ENCODE assay signal across 15 mouse cellular contexts in the genomic region with DNA sequence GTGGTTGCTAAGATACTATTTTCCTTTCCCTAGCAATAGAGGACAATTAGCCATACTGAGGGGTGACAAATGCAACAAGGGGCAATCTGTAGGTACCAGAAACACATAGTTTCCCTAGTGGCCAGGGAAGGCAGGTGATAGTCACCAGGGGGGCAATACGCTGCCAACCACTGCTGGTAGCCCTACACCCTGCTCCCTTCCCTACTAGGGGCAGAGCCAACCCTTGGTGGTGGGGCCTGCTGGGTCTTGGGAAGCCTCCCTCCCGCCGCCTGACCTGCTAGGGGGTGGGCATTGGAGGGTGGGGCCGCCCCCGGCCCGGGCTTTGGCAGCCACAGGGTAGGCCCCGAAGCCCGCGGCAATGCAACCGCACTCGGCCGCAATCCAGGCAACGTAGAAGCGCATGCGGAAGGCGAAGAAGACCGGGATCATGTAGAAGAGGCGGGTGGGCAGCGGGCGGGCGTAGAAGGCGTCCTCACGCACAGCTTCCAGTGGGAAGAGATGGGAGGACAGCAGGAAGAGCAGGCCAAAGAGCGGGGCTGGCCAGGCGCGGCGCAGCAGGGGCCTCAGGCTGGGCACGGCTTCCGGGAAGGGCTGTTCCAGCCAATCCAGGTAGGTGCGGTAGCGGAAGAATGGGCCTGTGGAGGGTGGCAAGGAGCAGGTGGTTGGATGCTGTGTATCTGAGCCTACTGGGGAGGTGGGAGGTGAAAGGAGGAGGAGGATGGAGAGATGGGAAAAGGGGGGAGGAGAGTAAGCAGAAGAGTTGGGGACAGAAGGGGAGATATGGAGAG. TPM values are rescaled to one million over a fixed set of nuclear protein-coding genes. Genes with fewer than 3 reads are reported as not detected.
DNase-seq lines count a peak whose midpoint lies in the region; ATAC-seq and TF ChIP-seq lines count a peak whose summit lies in the region.
"Had no signal": no experiment of that assay in that cellular context is flagged by ENCODE, and none has a peak within 500 bp of the region (broad histone marks: within the 10 kb centered on the region; RNA-seq: fewer than 3 reads in every experiment).

No protein-coding gene starts in this region.

- H3K9me3 ChIP-seq in forebrain, embryonic 15.5 days, result no peaks in the 10 kb centered on the region
- no peaks in the 10 kb centered on the region for H3K9me3 ChIP-seq in midbrain, postnatal 0 days (ENCODE audit: low read length)
- H3K9me3 ChIP-seq: embryonic facial prominence, embryonic 12.5 days; heart, embryonic 15.5 days had no signal

- H3K36me3 ChIP-seq in forebrain, embryonic 15.5 days, result peaks cover 28% of the 10 kb centered on the region
- H3K36me3 ChIP-seq in midbrain, postnatal 0 days (ENCODE audit: insufficient read depth, low read length), result peaks cover 20% of the 10 kb centered on the region

- no peak overlapping the region for H3K4me2 ChIP-seq in forebrain, embryonic 15.5 days (replicated peaks)
- no peak overlapping the region for H3K4me2 ChIP-seq in midbrain, postnatal 0 days (ENCODE audit: low read depth, low read length, poor library complexity, severe bottlenecking)
- H3K4me2 ChIP-seq: embryonic facial prominence, embryonic 12.5 days; heart, embryonic 15.5 days had no signal

- no peak overlapping the region for H3K4me3 ChIP-seq in layer of hippocampus, adult 2 months
- H3K4me3 ChIP-seq in forebrain, embryonic 15.5 days, result no peak overlapping the region
- no peak overlapping the region for H3K4me3 ChIP-seq in midbrain, postnatal 0 days (ENCODE audit: low read depth, low read length)
- H3K4me3 ChIP-seq: embryonic facial prominence, embryonic 12.5 days; heart, embryonic 15.5 days had no signal

- WGBS in forebrain, embryonic 15.5 days, result 83% methylated on average over 31 of the region's 31 CpGs
- WGBS in midbrain, postnatal 0 days, result 86% methylated on average over 31 of the region's 31 CpGs

- no peak overlapping the region for H3K9ac ChIP-seq in forebrain, embryonic 15.5 days (replicated peaks)
- H3K9ac ChIP-seq in midbrain, postnatal 0 days (replicated peaks; ENCODE audit: low read length, poor library complexity, severe bottlenecking), result no peak overlapping the region
- H3K9ac ChIP-seq: embryonic facial prominence, embryonic 12.5 days; heart, embryonic 15.5 days had no signal

- DNase-seq in layer of hippocampus, adult 2 months (ENCODE audit: low spot score in 2 of 2), result no peak
- DNase-seq in layer of hippocampus, postnatal 10 days (ENCODE audit: low spot score in 2 of 2), result no peak
- DNase-seq in cerebellum, adult 8-10 months, result peak; percentile 59
- no peak for DNase-seq in midbrain, postnatal 0 days (ENCODE audit: low spot score)
- no peak for DNase-seq in spleen, postnatal 14 days (ENCODE audit: low spot score in 2 of 2)
- no peak for DNase-seq in urinary bladder, postnatal 14 days (ENCODE audit: low spot score)
- DNase-seq: adrenal gland, adult 2 months; gastrocnemius, postnatal 36 days; kidney, postnatal 14 days; layer of hippocampus, postnatal 36 days; lung, adult 18-20 months; right cerebral cortex, postnatal 25 days had no signal

- peaks cover 7% of the 10 kb centered on the region; the same call in 1 of the 2 replicates for H3K4me1 ChIP-seq in forebrain, embryonic 15.5 days
- peaks cover 12% of the 10 kb centered on the region; the same call in 1 of the 2 replicates for H3K4me1 ChIP-seq in midbrain, postnatal 0 days (ENCODE audit: insufficient read depth, low read length)
- H3K4me1 ChIP-seq: embryonic facial prominence, embryonic 12.5 days; heart, embryonic 15.5 days had no signal

- H3K27ac ChIP-seq in layer of hippocampus, adult 2 months, result peak overlapping the region; percentile 77; the same call in 1 of the 2 replicates
- H3K27ac ChIP-seq in forebrain, embryonic 15.5 days (replicated peaks), result peak overlapping the region; percentile 7; the same call in 1 of the 2 replicates
- peak overlapping the region; percentile 74 for H3K27ac ChIP-seq in midbrain, postnatal 0 days (ENCODE audit: low read depth, low read length)
- H3K27ac ChIP-seq: embryonic facial prominence, embryonic 12.5 days; heart, embryonic 15.5 days had no signal

- ATAC-seq in forebrain, embryonic 15.5 days (replicated peaks), result peak; percentile 9; the same call in 1 of the 2 replicates
- no peak for ATAC-seq in midbrain, postnatal 0 days (ENCODE audit: low FRiP score)

- TF ChIP-seq CTCF in layer of hippocampus, adult 2 months (conservative IDR thresholded peaks at IDR 0.05), result no peak
- TF ChIP-seq CTCF in midbrain, postnatal 0 days (IDR thresholded peaks at IDR 0.05), result no peak

- no peaks in the 10 kb centered on the region for H3K27me3 ChIP-seq in forebrain, embryonic 15.5 days
- H3K27me3 ChIP-seq in midbrain, postnatal 0 days (ENCODE audit: insufficient read depth, low read length), result no peaks in the 10 kb centered on the region
- H3K27me3 ChIP-seq: embryonic facial prominence, embryonic 12.5 days; heart, embryonic 15.5 days had no signal

RNA-seq across cellular contexts. Expression of a gene that starts 7.1 kb away (rescaled TPM):
- total RNA-seq in layer of hippocampus, adult 2 months (2021), result 10 to 100 TPM; 80.2 to 84.8 TPM
- 10 to 100 TPM; 85.9 to 97.3 TPM for total RNA-seq in layer of hippocampus, postnatal 10 days (2021)
- 247 and 254 TPM in 2 replicates for polyA plus RNA-seq in forebrain, embryonic 15.5 days (2015; fragmentation: Nextera tagmentation; extraction: Ambion mirVana)
- total RNA-seq in midbrain, postnatal 0 days (2014; rRNA removed), result 329 and 396 TPM in 2 replicates
- 260 and 263 TPM in 2 replicates for polyA plus RNA-seq in midbrain, postnatal 0 days (2015; fragmentation: Nextera tagmentation; extraction: Ambion mirVana)

RNA-seq across cellular contexts. Expression of a gene that starts 7.7 kb away (rescaled TPM):
- 100 to 1,000 TPM; 160 to 170 TPM for total RNA-seq in layer of hippocampus, adult 2 months (2021)
- 100 to 1,000 TPM; 142 to 146 TPM for total RNA-seq in layer of hippocampus, postnatal 10 days (2021)
- polyA plus RNA-seq in forebrain, embryonic 15.5 days (2015; fragmentation: Nextera tagmentation; extraction: Ambion mirVana), result 54.8 and 66.7 TPM in 2 replicates
- total RNA-seq in midbrain, postnatal 0 days (2014; rRNA removed), result 219 and 252 TPM in 2 replicates
- 134 and 141 TPM in 2 replicates for polyA plus RNA-seq in midbrain, postnatal 0 days (2015; fragmentation: Nextera tagmentation; extraction: Ambion mirVana)

RNA-seq across cellular contexts. Expression of a gene that starts 8.2 kb away (rescaled TPM):
- 1 to 10 TPM; 4.3 to 9.7 TPM for total RNA-seq in layer of hippocampus, adult 2 months (2021)
- 1 to 10 TPM; 5.0 to 6.0 TPM for total RNA-seq in layer of hippocampus, postnatal 10 days (2021)
- polyA plus RNA-seq in forebrain, embryonic 15.5 days (2015; fragmentation: Nextera tagmentation; extraction: Ambion mirVana), result 2.6 and 3.1 TPM in 2 replicates
- 4.0 and 8.2 TPM in 2 replicates for total RNA-seq in midbrain, postnatal 0 days (2014; rRNA removed)
- polyA plus RNA-seq in midbrain, postnatal 0 days (2015; fragmentation: Nextera tagmentation; extraction: Ambion mirVana), result 3.7 and 4.2 TPM in 2 replicates

RNA-seq across cellular contexts. Expression of a gene that starts 18.2 kb away (rescaled TPM):
- 100 to 1,000 TPM; 387 to 404 TPM for total RNA-seq in layer of hippocampus, adult 2 months (2021)
- 100 to 1,000 TPM; 554 to 633 TPM for total RNA-seq in layer of hippocampus, postnatal 10 days (2021)
- 995 and 1,054 TPM in 2 replicates for polyA plus RNA-seq in forebrain, embryonic 15.5 days (2015; fragmentation: Nextera tagmentation; extraction: Ambion mirVana)
- total RNA-seq in midbrain, postnatal 0 days (2014; rRNA removed), result 733 and 742 TPM in 2 replicates
- polyA plus RNA-seq in midbrain, postnatal 0 days (2015; fragmentation: Nextera tagmentation; extraction: Ambion mirVana), result 638 and 663 TPM in 2 replicates

RNA-seq across cellular contexts. Expression of a gene that starts 20.0 kb away (rescaled TPM):
- total RNA-seq in layer of hippocampus, adult 2 months (2021), result 1 to 10 TPM; 5.3 to 5.6 TPM
- 1 to 10 TPM; 6.1 to 7.3 TPM for total RNA-seq in layer of hippocampus, postnatal 10 days (2021)
- polyA plus RNA-seq in forebrain, embryonic 15.5 days (2015; fragmentation: Nextera tagmentation; extraction: Ambion mirVana), result 15.7 and 16.5 TPM in 2 replicates
- 5.2 and 7.2 TPM in 2 replicates for total RNA-seq in midbrain, postnatal 0 days (2014; rRNA removed)
- 11.2 and 12.1 TPM in 2 replicates for polyA plus RNA-seq in midbrain, postnatal 0 days (2015; fragmentation: Nextera tagmentation; extraction: Ambion mirVana)

Comparison
In these comparisons a context has a peak if more than half of its experiments do, and no peak if none do; other contexts are left out.
1. H3K27ac ChIP-seq: peak in every context shown above with its lines; median percentile 77 in layer of hippocampus, adult 2 months; 74 in midbrain, postnatal 0 days; 7 in forebrain, embryonic 15.5 days.